Mouse (Mus musculus) neural tube, embryonic 11.5 days (tissue): Measurements from ENCODE around the gene Egfem1. TPM values are rescaled to one million over a fixed set of nuclear protein-coding genes. Genes with fewer than 3 reads are reported as not detected.

Experiments used
- ATAC-seq: fragments of 200-750 bp; cut with Nextera tagmentation; 2 replicates; pipeline ENCODE4 v1.8.0; 2017; ENCODE audit warnings: moderate number of reproducible peaks, mild to moderate bottlenecking, moderate TSS enrichment, moderate library complexity; ENCODE audit not compliant: insufficient read depth, low FRiP score, low TSS enrichment
- DNase-seq: peaks from one replicate; pipeline ENCODE4 v3.0.0-alpha.2; 2015; ENCODE audit warnings: low spot score
- H3K27ac ChIP-seq: fragments of 300-500 bp; sonication (generic); 2 replicates; pipeline ENCODE4 v1.5.1; 2014; ENCODE audit warnings: low read depth, mild to moderate bottlenecking, low read length
- H3K27me3 ChIP-seq: fragments of 300-500 bp; sonication (generic); 2 replicates; pipeline ENCODE4 v1.6.1; 2014; ENCODE audit warnings: mild to moderate bottlenecking, low read length, mixed read lengths; ENCODE audit not compliant: control insufficient read depth, insufficient read depth
- H3K36me3 ChIP-seq: fragments of 300-500 bp; sonication (generic); 2 replicates; pipeline ENCODE4 v1.6.1; 2014; ENCODE audit warnings: mild to moderate bottlenecking, low read length, moderate library complexity, mixed read lengths; ENCODE audit not compliant: control insufficient read depth, insufficient read depth
- H3K4me1 ChIP-seq: fragments of 300-500 bp; sonication (generic); 2 replicates; pipeline ENCODE4 v1.6.1; 2014; ENCODE audit warnings: low read length, mixed read lengths; ENCODE audit not compliant: control insufficient read depth, insufficient read depth
- H3K4me2 ChIP-seq: fragments of 300-500 bp; sonication (generic); 2 replicates; pipeline ENCODE4 v1.6.1; 2014; ENCODE audit warnings: low read depth, mild to moderate bottlenecking, moderate library complexity
- H3K4me3 ChIP-seq: fragments of 300-500 bp; sonication (generic); 2 replicates; pipeline ENCODE4 v1.5.1; 2014; ENCODE audit warnings: low read depth, low read length
- H3K9ac ChIP-seq: fragments of 300-500 bp; sonication (generic); 2 replicates; pipeline ENCODE4 v1.6.1; 2014; ENCODE audit warnings: mild to moderate bottlenecking, low read length
- H3K9me3 ChIP-seq: fragments of 300-500 bp; sonication (generic); 2 replicates; pipeline ENCODE4 v1.6.1; 2016; ENCODE audit warnings: low read length; ENCODE audit not compliant: control insufficient read depth
- WGBS: fragments of 180-500 bp; shearing (Covaris S2); extraction: QIAGEN DNeasy Blood & Tissue Kit; methylation state at CpG from one replicate; pipeline ENCODE4 v1.1.7; 2014; 5-methylcytosine and 5-hydroxymethylcytosine counted together
- polyA plus RNA-seq: library from polyadenylated mRNA; unstranded; fragments of >200 nt; fragmentation: Nextera tagmentation; extraction: Ambion mirVana; gene quantifications from 2 replicates; pipeline ENCODE4 v1.2.1, GENCODE M21; 2014

Gene Egfem1
- polyA plus RNA-seq, 1 experiment from 2014 or later: 4.4 TPM

- Histone ChIP-seq H3K9me3 (no peaks in the 10 kb centered on the region), H3K27ac (no peak overlapping the region), H3K27me3 (no peaks in the 10 kb centered on the region), H3K4me2 (no peak overlapping the region), H3K4me3 (no peak overlapping the region), H3K36me3 (no peaks in the 10 kb centered on the region), H3K9ac (no peak overlapping the region), H3K4me1 (no peaks in the 10 kb centered on the region)
- DNase-seq (no peak), ATAC-seq (no peak)
- WGBS: 86% methylated on average over 4 of the region's 4 CpGs
These were observed 10.5 kb upstream of the Egfem1 start for GRCm38 (mm10) chr3:29071315-29071714.

DNA sequence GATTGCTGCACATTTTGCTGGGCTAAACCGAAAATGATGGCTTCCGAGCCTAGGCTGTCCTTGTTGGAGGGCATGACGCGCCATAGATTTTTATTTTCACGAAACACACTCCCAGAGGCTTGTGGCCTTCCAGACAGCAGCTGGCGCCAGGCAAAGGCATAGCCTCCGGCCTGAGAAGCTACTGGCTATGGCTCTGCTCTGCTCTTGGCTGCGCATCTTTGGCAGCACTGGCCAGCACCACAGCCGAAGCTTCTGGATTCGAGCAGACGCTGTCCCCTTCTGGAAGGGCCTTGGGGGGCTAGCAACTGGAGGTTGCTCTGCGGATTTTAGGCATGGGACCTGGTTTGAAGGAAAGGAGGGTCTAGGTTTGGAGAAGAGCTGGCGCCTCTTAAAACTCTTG, 306 bp upstream of the Egfem1 start:
- ATAC-seq (no peak), DNase-seq (peak; percentile 43)
- Histone ChIP-seq H3K4me3 (peak overlapping the region; percentile 55; the same call in 1 of the 2 replicates), H3K4me2 (peak overlapping the region; percentile 95), H3K36me3 (no peaks in the 10 kb centered on the region), H3K27ac (no peak overlapping the region), H3K9me3 (no peaks in the 10 kb centered on the region), H3K9ac (no peak overlapping the region), H3K27me3 (no peaks in the 10 kb centered on the region), H3K4me1 (peaks cover 7% of the 10 kb centered on the region; the same call in 1 of the 2 replicates)
- WGBS: 17% methylated on average over 13 of the region's 13 CpGs

- Histone ChIP-seq H3K4me3 (peak overlapping the region; percentile 55), H3K4me2 (peak overlapping the region; percentile 95), H3K27me3 (no peaks in the 10 kb centered on the region), H3K9ac (peak overlapping the region; percentile 58), H3K36me3 (no peaks in the 10 kb centered on the region), H3K4me1 (peaks cover 7% of the 10 kb centered on the region; the same call in 1 of the 2 replicates), H3K27ac (no peak overlapping the region), H3K9me3 (no peaks in the 10 kb centered on the region)
- WGBS: under 1% methylated on average over 47 of the region's 59 CpGs
- ATAC-seq (peak; percentile 93), DNase-seq (peak; percentile 66)
These were observed 623 bp downstream of the Egfem1 start for GRCm38 (mm10) chr3:29082296-29082995.

DNA sequence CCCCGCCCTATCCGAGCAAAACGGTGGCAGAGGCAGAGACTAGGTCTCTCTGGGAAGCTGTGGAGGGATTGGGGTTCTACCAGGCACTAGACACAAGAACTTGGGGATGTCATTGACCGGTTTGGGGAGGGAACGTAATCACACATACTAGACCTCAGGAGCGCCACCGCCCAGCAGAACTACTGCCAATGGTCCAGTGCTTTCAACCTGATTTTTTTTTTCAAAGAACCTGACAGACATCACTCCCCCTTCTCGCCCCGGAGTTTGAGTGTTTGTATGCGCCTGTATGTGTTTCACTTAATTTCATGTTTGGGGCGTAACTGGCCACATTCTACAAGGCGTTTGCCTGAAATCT, 1.1 kb downstream of the Egfem1 start:
- no peak overlapping the region for H3K27ac ChIP-seq
- no peaks in the 10 kb centered on the region for H3K9me3 ChIP-seq
- DNase-seq (no peak), ATAC-seq (no peak)
- H3K36me3 ChIP-seq: no peaks in the 10 kb centered on the region
- H3K4me1 ChIP-seq: peaks cover 7% of the 10 kb centered on the region; the same call in 1 of the 2 replicates
- H3K4me2 ChIP-seq: peak overlapping the region; percentile 95
- peak overlapping the region; percentile 58 for H3K9ac ChIP-seq
- peak overlapping the region; percentile 55 for H3K4me3 ChIP-seq
- no peaks in the 10 kb centered on the region for H3K27me3 ChIP-seq
- 4% methylated on average over 12 of the region's 12 CpGs for WGBS

DNA sequence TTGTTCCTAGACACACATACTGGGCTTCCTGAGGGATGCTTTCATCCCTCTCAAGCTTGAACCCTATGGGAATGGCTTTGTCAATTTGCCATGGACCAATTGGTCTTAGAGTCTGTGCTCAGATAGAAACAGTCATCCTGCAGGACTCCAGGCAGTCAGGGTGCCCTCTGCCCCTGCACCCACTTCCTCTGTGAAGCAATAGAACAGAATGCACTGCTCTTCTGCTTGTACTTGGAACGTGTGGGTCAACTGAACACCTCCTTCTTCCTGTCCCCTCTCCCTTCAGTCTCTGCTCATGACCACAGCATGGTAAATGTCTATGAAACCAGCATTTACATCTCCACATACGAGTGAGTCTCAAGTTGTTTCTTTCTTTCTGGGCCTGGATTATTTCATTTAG, 16.6 kb downstream of the Egfem1 start:
- WGBS: 68% methylated on average over 2 of the region's 2 CpGs
- no peak overlapping the region for H3K4me3 ChIP-seq
- H3K27ac ChIP-seq: no peak overlapping the region
- H3K9ac ChIP-seq: no peak overlapping the region
- no peaks in the 10 kb centered on the region for H3K27me3 ChIP-seq
- no peak overlapping the region for H3K4me2 ChIP-seq
- H3K9me3 ChIP-seq: no peaks in the 10 kb centered on the region
- DNase-seq (no peak), ATAC-seq (no peak)
- H3K36me3 ChIP-seq: no peaks in the 10 kb centered on the region
- no peaks in the 10 kb centered on the region for H3K4me1 ChIP-seq

GRCm38 (mm10) chr3:29106016-29106723, 24.3 kb downstream of the Egfem1 start:
- Histone ChIP-seq H3K4me1 (no peaks in the 10 kb centered on the region), H3K4me2 (no peak overlapping the region), H3K36me3 (no peaks in the 10 kb centered on the region), H3K27ac (no peak overlapping the region), H3K27me3 (no peaks in the 10 kb centered on the region), H3K9ac (no peak overlapping the region), H3K9me3 (no peaks in the 10 kb centered on the region), H3K4me3 (no peak overlapping the region)
- no peak for DNase-seq
- 85% methylated on average over 3 of the region's 3 CpGs for WGBS
- no peak for ATAC-seq

DNA sequence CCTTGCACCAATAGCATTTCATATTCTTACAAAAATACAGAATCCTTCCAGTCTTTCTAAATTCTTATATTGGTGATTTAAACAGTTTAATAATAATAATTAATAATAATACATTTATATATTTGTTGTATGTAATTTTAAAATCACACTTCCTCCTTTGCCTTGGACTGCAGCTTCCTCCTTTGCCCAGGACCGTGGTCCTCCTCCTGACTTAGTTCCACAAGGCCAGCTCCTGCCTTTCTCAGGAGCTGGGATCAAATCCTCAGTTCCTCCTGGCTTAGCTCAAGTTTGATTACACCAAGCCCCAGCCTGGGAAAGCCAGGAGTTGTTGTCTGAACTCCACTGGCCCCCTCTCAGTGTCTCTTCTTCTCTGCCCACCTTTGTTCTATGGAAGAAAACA, 25.3 kb downstream of the Egfem1 start:
- ATAC-seq (no peak), DNase-seq (no peak)
- Histone ChIP-seq H3K27me3 (no peaks in the 10 kb centered on the region), H3K27ac (no peak overlapping the region), H3K36me3 (no peaks in the 10 kb centered on the region), H3K4me1 (no peaks in the 10 kb centered on the region), H3K9ac (no peak overlapping the region), H3K4me3 (no peak overlapping the region), H3K9me3 (no peaks in the 10 kb centered on the region), H3K4me2 (no peak overlapping the region)
- WGBS: 67% methylated on average over 1 of the region's 1 CpGs

- 79% methylated on average over 2 of the region's 2 CpGs for WGBS
- H3K4me2 ChIP-seq: no peak overlapping the region
- no peak overlapping the region for H3K9ac ChIP-seq
- ATAC-seq (no peak), DNase-seq (no peak)
- no peaks in the 10 kb centered on the region for H3K4me1 ChIP-seq
- no peaks in the 10 kb centered on the region for H3K9me3 ChIP-seq
- no peak overlapping the region for H3K4me3 ChIP-seq
- no peaks in the 10 kb centered on the region for H3K27me3 ChIP-seq
- H3K27ac ChIP-seq: no peak overlapping the region
- H3K36me3 ChIP-seq: no peaks in the 10 kb centered on the region
These were observed 28.5 kb downstream of the Egfem1 start for GRCm38 (mm10) chr3:29110321-29110720.

GRCm38 (mm10) chr3:29114517-29114916, 32.7 kb downstream of the Egfem1 start:
- no peak overlapping the region for H3K4me3 ChIP-seq
- no peak overlapping the region for H3K9ac ChIP-seq
- H3K27me3 ChIP-seq: no peaks in the 10 kb centered on the region
- no peak for ATAC-seq
- no peaks in the 10 kb centered on the region; the same call in 1 of the 2 replicates for H3K9me3 ChIP-seq
- DNase-seq: no peak
- no peaks in the 10 kb centered on the region for H3K4me1 ChIP-seq
- H3K4me2 ChIP-seq: no peak overlapping the region
- H3K27ac ChIP-seq: no peak overlapping the region
- H3K36me3 ChIP-seq: no peaks in the 10 kb centered on the region
- 91% methylated on average over 3 of the region's 3 CpGs for WGBS
